Mouse (Mus musculus) megakaryocyte, embryonic 14.5 days (primary cell): ENCODE results near the gene Cyp2g1.
"Not testable (repeated sequence)": the region's sequence is repeated elsewhere in the genome, so short reads cannot be mapped to it uniquely, and the experiment has no call there.

Source experiments
- FLI1 ChIP-seq: IDR thresholded peaks from 2 replicates; pipeline ENCODE4 v1.6.1; 2012; ENCODE audit warnings: low read length, inconsistent platforms, mixed read lengths
- GATA1 ChIP-seq: IDR thresholded peaks from 3 replicates; pipeline ENCODE4 v1.6.1; 2012; ENCODE audit warnings: mixed read lengths, low read length, inconsistent platforms, borderline replicate concordance

DNA sequence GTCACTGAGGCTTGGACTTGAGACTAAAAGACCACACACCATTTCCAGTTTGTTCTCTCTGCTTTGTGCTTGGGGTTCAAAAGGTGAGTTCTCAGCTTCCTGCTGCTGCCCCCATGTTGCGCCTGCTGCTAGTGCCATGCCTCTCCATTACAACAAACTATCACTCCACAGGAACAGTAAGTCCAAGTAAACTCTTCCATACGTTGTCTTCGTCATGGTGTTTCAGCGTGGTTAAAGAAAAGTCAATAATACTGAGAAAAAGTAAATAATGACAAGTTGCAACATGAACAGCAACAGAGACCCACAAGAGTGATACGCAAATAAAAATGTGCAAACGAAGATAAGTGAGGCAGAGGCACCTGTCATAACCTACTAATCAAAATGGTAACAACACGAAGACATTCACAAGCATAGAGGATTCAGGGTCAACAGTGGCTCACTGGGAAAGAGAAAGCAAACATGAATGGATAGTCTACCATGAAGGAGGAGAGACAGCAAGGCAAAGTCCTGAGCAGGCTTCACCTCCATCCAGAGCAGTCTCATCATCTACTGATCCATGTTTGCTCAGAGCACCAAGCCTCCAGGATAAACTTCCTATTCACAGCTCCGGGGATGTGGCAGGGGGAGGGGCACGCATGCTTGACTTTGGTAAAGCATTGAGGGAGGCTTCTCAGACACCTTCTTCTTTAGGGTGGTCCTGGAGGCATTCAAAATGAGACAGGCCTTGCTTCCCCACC is 23.0 kb downstream of the Cyp2g1 start:
- not testable (repeated sequence) for TF ChIP-seq GATA1, FLI1
